Mouse (Mus musculus): ENCODE data around the gene Gm1113. TPM values are rescaled to one million over a fixed set of nuclear protein-coding genes. Genes with fewer than 3 reads are reported as not detected.

The Gm1113 gene
- polyA plus RNA-seq, 1 experiment from 2014 or later, result not detected

GRCm38 (mm10) chr9:35535110-35535509 is 17.0 kb upstream of the Gm1113 start:
- Histone ChIP-seq H3K27ac (no peak overlapping the region), H3K36me3 (ENCODE audit: insufficient read depth, low read length) (no peaks in the 10 kb centered on the region), H3K9me3 (replicated peaks; ENCODE audit: low read length) (no peaks in the 10 kb centered on the region), H3K4me2 (ENCODE audit: low read length) (no peak overlapping the region), H3K4me3 (replicated peaks; ENCODE audit: low read depth, low read length) (no peak overlapping the region), H3K27me3 (ENCODE audit: insufficient read depth, low read length) (no peaks in the 10 kb centered on the region), H3K4me1 (replicated peaks; ENCODE audit: insufficient read depth, low read length) (0 out of 2 replicates have a peak, but pooled peaks cover 3% of the 10 kb centered on the region), H3K9ac (ENCODE audit: low read depth, low read length) (no peak overlapping the region)
- ATAC-seq (replicated peaks; ENCODE audit: low FRiP score, low read depth) (peak; percentile 68), DNase-seq (ENCODE audit: low spot score) (peak; percentile 89)
- 6% methylated on average over 2 of the region's 2 CpGs for WGBS
- peak; percentile 95 for TF ChIP-seq CTCF (IDR thresholded peaks at IDR 0.05; ENCODE audit: low read depth)

GRCm38 (mm10) chr9:35533266-35533665 is 15.2 kb upstream of the Gm1113 start:
- Histone ChIP-seq H3K27me3 (ENCODE audit: insufficient read depth, low read length) (no peaks in the 10 kb centered on the region), H3K9ac (ENCODE audit: low read depth, low read length) (no peak overlapping the region), H3K4me2 (ENCODE audit: low read length) (no peak overlapping the region), H3K27ac (no peak overlapping the region), H3K9me3 (replicated peaks; ENCODE audit: low read length) (no peaks in the 10 kb centered on the region), H3K4me3 (replicated peaks; ENCODE audit: low read depth, low read length) (no peak overlapping the region), H3K4me1 (replicated peaks; ENCODE audit: insufficient read depth, low read length) (no peaks in the 10 kb centered on the region), H3K36me3 (ENCODE audit: insufficient read depth, low read length) (no peaks in the 10 kb centered on the region)
- WGBS, result 31% methylated on average over 9 of the region's 9 CpGs
- TF ChIP-seq CTCF (IDR thresholded peaks at IDR 0.05; ENCODE audit: low read depth), result no peak
- peak; percentile 28 for DNase-seq (ENCODE audit: low spot score)
- no peak for ATAC-seq (replicated peaks; ENCODE audit: low FRiP score, low read depth)

DNA sequence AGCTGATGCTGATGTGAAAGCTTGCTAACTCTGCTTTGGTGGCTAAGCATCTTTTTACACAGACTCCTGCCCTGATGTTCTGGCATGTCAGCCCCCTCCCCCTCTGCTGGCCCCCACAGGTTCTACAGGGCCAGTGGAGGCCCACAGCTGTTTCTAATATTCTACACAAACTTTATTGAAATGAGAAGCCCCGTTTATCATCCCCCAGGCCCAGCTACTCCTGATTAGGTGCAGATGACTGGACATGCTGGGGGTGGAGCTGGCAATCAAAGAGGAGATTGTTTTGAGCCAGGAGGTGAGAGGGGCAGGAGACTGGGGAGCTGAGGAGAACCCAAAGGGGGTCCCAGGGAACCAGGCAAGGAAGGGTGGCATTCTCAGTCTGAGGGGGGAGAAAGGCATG is 11.7 kb upstream of the Gm1113 start:
- Histone ChIP-seq H3K9ac (ENCODE audit: low read depth, low read length) (no peak overlapping the region), H3K4me2 (ENCODE audit: low read length) (no peak overlapping the region), H3K36me3 (ENCODE audit: insufficient read depth, low read length) (no peaks in the 10 kb centered on the region), H3K4me1 (replicated peaks; ENCODE audit: insufficient read depth, low read length) (no peaks in the 10 kb centered on the region), H3K9me3 (replicated peaks; ENCODE audit: low read length) (no peaks in the 10 kb centered on the region), H3K27ac (no peak overlapping the region), H3K4me3 (replicated peaks; ENCODE audit: low read depth, low read length) (no peak overlapping the region), H3K27me3 (ENCODE audit: insufficient read depth, low read length) (no peaks in the 10 kb centered on the region)
- ATAC-seq (replicated peaks; ENCODE audit: low FRiP score, low read depth) (no peak), DNase-seq (ENCODE audit: low spot score) (no peak)
- TF ChIP-seq CTCF (IDR thresholded peaks at IDR 0.05; ENCODE audit: low read depth), result no peak
- 18% methylated on average over 1 of the region's 1 CpGs for WGBS

GRCm38 (mm10) chr9:35529141-35529540 is 11.1 kb upstream of the Gm1113 start:
- no peak for TF ChIP-seq CTCF (IDR thresholded peaks at IDR 0.05; ENCODE audit: low read depth)
- no peak overlapping the region for H3K9ac ChIP-seq (ENCODE audit: low read depth, low read length)
- H3K36me3 ChIP-seq (ENCODE audit: insufficient read depth, low read length), result no peaks in the 10 kb centered on the region
- no peak overlapping the region for H3K4me3 ChIP-seq (replicated peaks; ENCODE audit: low read depth, low read length)
- no peaks in the 10 kb centered on the region for H3K4me1 ChIP-seq (replicated peaks; ENCODE audit: insufficient read depth, low read length)
- ATAC-seq (replicated peaks; ENCODE audit: low FRiP score, low read depth) (no peak), DNase-seq (ENCODE audit: low spot score) (no peak)
- H3K27me3 ChIP-seq (ENCODE audit: insufficient read depth, low read length), result no peaks in the 10 kb centered on the region
- H3K9me3 ChIP-seq (replicated peaks; ENCODE audit: low read length), result no peaks in the 10 kb centered on the region
- no peak overlapping the region for H3K4me2 ChIP-seq (ENCODE audit: low read length)
- 57% methylated on average over 3 of the region's 3 CpGs for WGBS
- no peak overlapping the region for H3K27ac ChIP-seq

DNA sequence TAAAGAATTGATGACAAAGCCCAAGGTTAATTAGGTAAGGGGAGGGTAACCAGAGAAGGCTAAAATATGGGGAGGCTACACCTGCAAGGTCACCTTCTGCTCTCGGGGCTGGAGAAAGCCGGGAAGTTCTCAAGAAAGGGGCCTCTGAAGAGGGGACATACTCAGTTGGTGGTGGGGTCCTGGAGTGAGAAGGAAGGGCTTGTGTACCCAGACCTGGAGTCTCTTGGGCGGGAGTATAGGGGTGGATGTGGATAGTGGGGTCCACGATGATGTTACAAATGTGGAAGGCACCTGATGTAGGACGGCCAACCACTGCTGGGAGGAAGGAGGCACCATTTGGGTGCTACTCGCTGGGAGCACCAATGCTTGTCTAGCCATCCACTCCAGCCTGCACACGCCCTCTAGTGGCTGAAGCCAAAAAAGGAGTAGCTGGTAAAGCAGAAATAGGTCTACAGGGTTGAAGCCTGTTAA is 5.9 kb upstream of the Gm1113 start:
- Histone ChIP-seq H3K36me3 (ENCODE audit: insufficient read depth, low read length) (no peaks in the 10 kb centered on the region), H3K4me2 (ENCODE audit: low read length) (no peak overlapping the region), H3K27me3 (ENCODE audit: insufficient read depth, low read length) (no peaks in the 10 kb centered on the region), H3K4me3 (replicated peaks; ENCODE audit: low read depth, low read length) (no peak overlapping the region), H3K9ac (ENCODE audit: low read depth, low read length) (no peak overlapping the region), H3K4me1 (replicated peaks; ENCODE audit: insufficient read depth, low read length) (no peaks in the 10 kb centered on the region), H3K9me3 (replicated peaks; ENCODE audit: low read length) (no peaks in the 10 kb centered on the region), H3K27ac (no peak overlapping the region)
- peak; percentile 43 for ATAC-seq (replicated peaks; ENCODE audit: low FRiP score, low read depth)
- TF ChIP-seq CTCF (IDR thresholded peaks at IDR 0.05; ENCODE audit: low read depth), result peak; percentile 88
- WGBS, result 9% methylated on average over 7 of the region's 7 CpGs
- DNase-seq (ENCODE audit: low spot score), result peak; percentile 85

DNA sequence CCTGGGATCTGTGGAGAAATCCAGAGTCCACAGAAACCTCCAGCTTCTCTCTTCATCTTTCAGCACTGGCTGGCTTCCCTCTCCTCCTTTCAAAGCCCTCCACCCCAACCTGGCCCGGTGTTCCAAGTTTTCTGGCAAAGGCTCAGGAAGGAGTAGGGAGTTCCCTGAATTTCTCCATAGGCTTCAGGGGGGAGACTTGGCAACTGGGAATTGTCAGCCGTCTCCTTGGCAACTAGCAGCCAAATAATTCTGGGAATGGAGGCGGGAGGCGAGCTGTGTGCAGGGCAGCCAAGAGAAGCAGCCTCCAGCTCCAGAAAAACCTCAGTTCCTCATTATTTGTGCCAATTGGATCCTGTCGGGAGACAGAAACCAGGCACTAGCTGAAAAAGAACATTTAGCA is 5.5 kb upstream of the Gm1113 start:
- Histone ChIP-seq H3K9ac (ENCODE audit: low read depth, low read length) (no peak overlapping the region), H3K27me3 (ENCODE audit: insufficient read depth, low read length) (no peaks in the 10 kb centered on the region), H3K4me3 (replicated peaks; ENCODE audit: low read depth, low read length) (no peak overlapping the region), H3K4me1 (replicated peaks; ENCODE audit: insufficient read depth, low read length) (no peaks in the 10 kb centered on the region), H3K4me2 (ENCODE audit: low read length) (no peak overlapping the region), H3K36me3 (ENCODE audit: insufficient read depth, low read length) (no peaks in the 10 kb centered on the region), H3K27ac (no peak overlapping the region), H3K9me3 (replicated peaks; ENCODE audit: low read length) (no peaks in the 10 kb centered on the region)
- WGBS, result 33% methylated on average over 5 of the region's 5 CpGs
- no peak for TF ChIP-seq CTCF (IDR thresholded peaks at IDR 0.05; ENCODE audit: low read depth)
- peak; percentile 68 for DNase-seq (ENCODE audit: low spot score)
- no peak for ATAC-seq (replicated peaks; ENCODE audit: low FRiP score, low read depth)

Data from kidney, postnatal 0 days (tissue).